Mouse (Mus musculus): ENCODE measurements at regions not wholly inside any gene's neighbourhood (a gene's known extent, or its start where the extent isn't known, plus 50 kb on each side); places are given as distances from the start of the nearest gene placed in this dataset.

- TF ChIP-seq EP300 (IDR thresholded peaks at IDR 0.05; ENCODE audit: low read depth) (no peak), CTCF (IDR thresholded peaks at IDR 0.05; ENCODE audit: low read depth) (no peak)
Measured at GRCm38 (mm10) chr13:44618368-44618767, 110.9 kb upstream of the Jarid2 start.
